Mouse (Mus musculus) adrenal gland, adult 18-20 months (tissue): ENCODE results near the gene Cdkn2d. TPM values are rescaled to one million over a fixed set of nuclear protein-coding genes. Genes with fewer than 3 reads are reported as not detected.
"Not testable (repeated sequence)": the region's sequence is repeated elsewhere in the genome, so short reads cannot be mapped to it uniquely, and the experiment has no call there.

Experiments
- DNase-seq, 2 experiments: peaks; one replicate each; pipeline ENCODE4 v3.0.0; 2021 to 2022; ENCODE audit warnings: low spot score in 2 of 2
- total RNA-seq, 2 experiments: library from RNA; stranded (reverse); gene quantifications; 1 replicate in 1 of 2; 2 replicates in 1 of 2; pipeline ENCODE4 v1.2.3; 2021

The Cdkn2d gene
- total RNA-seq, 2 experiments from 2014 or later, result 9.1 to 11.8 TPM

- no peak for DNase-seq
These were observed 14.9 kb downstream of the Cdkn2d start for GRCm38 (mm10) chr9:21276307-21276706.

GRCm38 (mm10) chr9:21275727-21276126 lies 15.5 kb downstream of the Cdkn2d start:
- DNase-seq, result no peak

- no peak for DNase-seq
These were observed 16.0 kb downstream of the Cdkn2d start for GRCm38 (mm10) chr9:21275013-21275710.

- no peak for DNase-seq
These were observed 16.9 kb downstream of the Cdkn2d start for GRCm38 (mm10) chr9:21274336-21274735.

- DNase-seq, result no peak
These were observed 17.5 kb downstream of the Cdkn2d start for GRCm38 (mm10) chr9:21273520-21274228.

GRCm38 (mm10) chr9:21273094-21273493 lies 18.1 kb downstream of the Cdkn2d start:
- no peak for DNase-seq

GRCm38 (mm10) chr9:21272391-21272790 lies 18.8 kb downstream of the Cdkn2d start:
- DNase-seq, result no peak

GRCm38 (mm10) chr9:21269590-21269989 lies 21.6 kb downstream of the Cdkn2d start:
- not testable (repeated sequence) for DNase-seq

- DNase-seq, result no peak
These were observed 22.9 kb downstream of the Cdkn2d start for GRCm38 (mm10) chr9:21268305-21268704.

GRCm38 (mm10) chr9:21266889-21267288 lies 24.3 kb downstream of the Cdkn2d start:
- no peak for DNase-seq

- no peak for DNase-seq
These were observed 25.6 kb downstream of the Cdkn2d start for GRCm38 (mm10) chr9:21265611-21266010.

GRCm38 (mm10) chr9:21265000-21265561 lies 26.1 kb downstream of the Cdkn2d start, which contains the start of gene Atg4d:
Gene Atg4d, plus strand, starts transcription at chr9:21265293.
- DNase-seq, result peak; percentile 97

- no peak for DNase-seq
These were observed 26.8 kb downstream of the Cdkn2d start for GRCm38 (mm10) chr9:21264272-21264999.

- DNase-seq, result no peak
These were observed 29.4 kb downstream of the Cdkn2d start for GRCm38 (mm10) chr9:21261831-21262230.

- DNase-seq, result no peak
These were observed 30.6 kb downstream of the Cdkn2d start for GRCm38 (mm10) chr9:21260491-21261040.

- DNase-seq, result not testable (repeated sequence)
These were observed 34.9 kb downstream of the Cdkn2d start for GRCm38 (mm10) chr9:21256349-21256748.

GRCm38 (mm10) chr9:21254690-21255089 lies 36.5 kb downstream of the Cdkn2d start:
- DNase-seq, result no peak

GRCm38 (mm10) chr9:21251116-21251735 lies 40.0 kb downstream of the Cdkn2d start:
- no peak for DNase-seq

- no peak for DNase-seq
These were observed 40.7 kb downstream of the Cdkn2d start for GRCm38 (mm10) chr9:21250509-21250908.

- DNase-seq, result no peak
These were observed 41.3 kb downstream of the Cdkn2d start for GRCm38 (mm10) chr9:21249629-21250508.
